Mouse (Mus musculus): ENCODE measurements at regions not wholly inside any gene's neighbourhood (a gene's known extent, or its start where the extent isn't known, plus 50 kb on each side); places are given as distances from the start of the nearest gene placed in this dataset.

GRCm38 (mm10) chr11:44211871-44212441 is 187.9 kb upstream of the Il12b start:
- TF ChIP-seq MYC (IDR thresholded peaks at IDR 0.05; ENCODE audit: low read depth, low read length) (no peak), POLR2A (IDR thresholded peaks at IDR 0.05; ENCODE audit: low read depth, low read length) (no peak), CTCF (conservative IDR thresholded peaks at IDR 0.05 in 1 of 2, IDR thresholded peaks at IDR 0.05 in 1 of 2; ENCODE audit: low read depth in 2 of 2, low read length in 2 of 2) (peak; percentile 80 to 89), HCFC1 (IDR thresholded peaks at IDR 0.05; ENCODE audit: low read depth, low read length) (no peak), POLR2AphosphoS2 (IDR thresholded peaks at IDR 0.05; ENCODE audit: low read depth, low read length) (no peak), JUND (conservative IDR thresholded peaks at IDR 0.05; ENCODE audit: low read depth, low read length) (no peak), E2F4 (IDR thresholded peaks at IDR 0.05; ENCODE audit: insufficient replicate concordance, low read depth, low read length) (no peak), EP300 (IDR thresholded peaks at IDR 0.05; ENCODE audit: low read length) (no peak)

Measured in CH12.LX (cell line).